Mouse (Mus musculus) heart, postnatal 36 days (tissue): Measurements from ENCODE around the gene Sphkap. TPM values are rescaled to one million over a fixed set of nuclear protein-coding genes. Genes with fewer than 3 reads are reported as not detected.

ENCODE experiments used
- DNase-seq, 2 experiments: peaks; one replicate each; pipeline ENCODE4 v3.0.0; 2021 to 2022
- intact Hi-C: fragments of 180-260 bp; cut with DNase I; formaldehyde crosslinking; loops from one replicate; pipeline ENCODE4 v1.15.1; 2025
- total RNA-seq, 2 experiments: library from RNA; stranded (reverse); gene quantifications; 2 replicates each; pipeline ENCODE4 v1.2.3; 2021

Sphkap gene
- under 1 TPM; 0.36 to 0.68 TPM for total RNA-seq

DNA sequence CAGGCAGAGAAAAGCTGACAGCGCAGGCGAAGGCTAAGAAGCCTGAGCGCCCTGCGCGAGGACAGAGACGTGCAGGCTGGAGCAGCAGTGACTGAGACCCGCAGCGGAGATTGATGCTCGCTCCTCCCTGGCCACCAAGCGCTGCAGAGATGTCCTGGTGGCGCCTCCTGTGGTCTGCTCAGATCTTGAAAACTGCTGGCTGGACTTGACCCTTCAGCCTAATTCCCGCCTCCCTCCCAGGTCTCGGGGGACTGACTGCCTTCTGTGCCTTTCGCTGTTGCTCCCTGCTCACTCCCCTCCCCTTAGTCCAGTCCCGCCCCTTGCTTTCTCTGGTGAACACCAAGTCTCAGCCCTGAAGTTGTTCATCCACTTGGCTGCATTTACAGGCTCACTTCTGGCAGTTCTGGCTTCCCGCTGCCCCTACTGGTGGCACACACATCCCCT is at the start of gene Sphkap:
TSS of gene Sphkap (minus strand) at position 180 of the 444 bp plus-strand sequence.
- intact Hi-C loops = loop anchor here (5.0 kb wide), 2 partner anchors 186 to 309 kb away; no protein-coding TSS in a partner anchor
- DNase-seq = peak; percentile 22 to 35

DNA sequence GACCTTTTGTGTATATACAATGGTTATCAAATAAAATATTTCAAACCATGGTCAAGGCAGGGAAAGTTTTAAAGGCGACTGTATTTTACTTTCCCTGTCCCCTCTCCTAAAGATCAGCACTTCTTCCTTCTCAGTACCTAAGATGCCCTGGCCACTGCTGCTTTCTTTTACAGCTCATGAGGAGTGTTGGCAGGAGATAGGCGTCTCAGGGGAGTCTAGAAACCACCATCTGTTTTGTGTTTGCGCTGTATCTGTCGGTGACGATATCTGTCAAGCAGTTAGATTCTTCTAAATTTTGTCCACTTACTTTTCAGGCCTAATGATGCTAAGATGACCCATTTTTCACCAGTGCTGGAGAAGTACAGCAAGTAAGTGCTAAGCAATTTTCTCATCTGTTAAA is 43.3 kb upstream of the Sphkap start:
- intact Hi-C loops = no loop called here
- DNase-seq = peak in 1 of 2 experiments; percentile 7

DNA sequence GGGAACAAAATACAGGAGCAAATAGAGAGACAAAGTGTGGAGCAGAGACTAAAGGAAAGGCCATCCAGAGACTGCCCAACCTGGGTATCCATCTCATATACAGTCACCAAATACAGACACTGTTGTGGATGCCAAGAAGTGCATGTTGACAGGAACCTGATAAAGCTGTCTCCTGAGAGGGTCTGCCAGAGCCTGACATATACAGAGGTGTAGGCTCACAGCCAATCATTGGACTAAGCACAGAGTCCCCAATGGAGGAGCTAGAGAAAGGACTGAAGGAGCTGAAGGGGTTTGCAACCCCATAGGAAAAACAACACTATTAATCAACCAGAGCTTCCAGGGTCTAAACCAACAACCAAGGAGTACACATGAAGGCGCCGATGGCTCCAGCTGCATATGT is 32.4 kb upstream of the Sphkap start:
- intact Hi-C loops = no loop called here

DNA sequence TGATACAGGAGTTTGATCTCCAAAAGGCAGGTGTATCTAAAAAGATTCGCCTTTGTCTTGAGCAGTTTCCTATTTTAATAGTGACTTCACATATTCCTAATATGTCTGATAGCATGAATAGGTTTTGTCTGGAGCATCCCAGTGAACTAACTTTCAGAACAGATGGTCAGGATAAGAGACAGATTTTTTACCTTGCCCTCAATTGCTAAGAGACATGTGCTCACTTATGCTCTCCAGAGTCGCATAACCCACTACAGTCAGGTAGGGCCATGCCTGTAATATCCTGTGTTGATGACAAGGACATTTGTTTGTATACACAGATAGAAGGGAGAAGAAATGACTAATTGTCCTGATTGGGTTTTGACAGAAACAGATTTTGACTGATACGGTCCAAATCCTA is 25.9 kb upstream of the Sphkap start:
- DNase-seq = no peak
- intact Hi-C loops = no loop called here

More for the DNA sequence above, 32.4 kb upstream of the Sphkap start:
- DNase-seq = no peak

DNA sequence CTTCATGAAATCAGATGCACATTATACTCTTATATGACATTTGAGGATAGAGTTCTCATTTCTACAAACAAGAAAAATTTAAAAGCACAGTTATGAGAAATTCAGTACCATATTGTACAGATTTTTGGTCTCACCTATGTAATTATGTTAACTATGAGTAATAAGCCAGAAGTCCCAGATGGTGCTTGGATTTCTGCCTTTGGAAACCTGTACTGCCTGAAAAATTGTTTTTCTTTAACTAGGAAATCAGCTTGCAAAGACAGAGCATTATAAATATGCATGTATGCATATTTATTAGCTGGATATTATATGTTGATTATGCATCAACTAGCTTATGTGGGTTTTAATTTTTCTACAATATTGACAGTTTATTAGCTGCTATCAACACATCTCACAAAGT is 21.9 kb upstream of the Sphkap start:
- intact Hi-C loops = loop anchor here (5.0 kb wide), 1 partner anchor 197 kb away; no protein-coding TSS in a partner anchor
- DNase-seq = no peak

DNA sequence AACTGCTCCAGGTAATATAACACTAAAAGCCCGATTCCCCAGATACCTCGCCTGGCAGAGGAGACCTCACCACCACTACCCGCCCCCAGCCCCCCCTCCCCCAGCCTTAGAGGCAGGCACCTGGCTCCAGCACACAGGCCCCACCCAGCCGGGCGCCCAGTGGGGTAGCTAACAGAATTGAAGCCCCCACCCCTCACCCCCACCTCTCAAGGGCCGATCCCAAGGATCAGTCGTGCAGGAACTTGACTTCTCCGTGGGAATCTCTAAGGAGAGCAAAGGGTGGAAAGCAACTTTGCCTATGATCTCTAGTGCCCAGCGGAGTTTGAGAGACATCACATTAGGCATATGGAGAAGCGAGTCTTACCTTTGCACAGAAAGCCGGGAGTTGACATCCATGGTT is 384 bp downstream of the Sphkap start:
- intact Hi-C loops = loop anchor here (5.0 kb wide), 2 partner anchors 185 to 310 kb away; no protein-coding TSS in a partner anchor
- no peak for DNase-seq

DNA sequence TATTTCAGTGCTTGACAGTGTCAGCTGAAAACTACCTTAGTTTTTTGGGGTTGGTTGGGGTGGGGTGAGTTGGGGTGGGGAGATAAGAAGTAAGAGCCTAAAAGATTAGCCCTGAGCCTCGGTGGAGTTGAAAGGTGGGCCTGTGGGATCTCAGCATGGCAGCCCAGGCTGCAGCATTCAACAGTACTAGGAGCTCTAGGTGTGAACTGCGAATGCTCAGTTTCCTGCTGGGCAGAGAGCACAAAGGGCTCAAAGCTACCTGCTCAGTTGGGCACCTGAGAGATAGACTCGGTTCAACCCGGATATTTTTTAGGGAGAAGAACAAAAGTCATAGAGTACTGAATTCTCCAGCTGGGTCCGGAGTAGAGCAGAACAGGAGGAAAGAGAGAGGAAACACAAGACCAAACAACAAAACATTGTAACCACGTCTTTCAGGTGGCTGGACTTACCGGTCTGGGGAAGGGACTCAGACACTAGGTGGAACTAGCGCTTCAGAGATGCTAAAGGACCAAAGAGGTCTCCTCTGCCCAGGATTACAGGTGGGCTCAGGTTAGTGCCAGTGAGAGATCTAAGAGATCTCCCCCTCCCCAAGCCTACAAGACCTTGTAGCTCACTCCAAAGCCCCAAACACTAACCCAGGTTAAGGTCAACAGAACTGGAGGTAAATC is 984 bp downstream of the Sphkap start:
- intact Hi-C loops = loop anchor here (5.0 kb wide), 2 partner anchors 185 to 310 kb away; no protein-coding TSS in a partner anchor
- no peak for DNase-seq

DNA sequence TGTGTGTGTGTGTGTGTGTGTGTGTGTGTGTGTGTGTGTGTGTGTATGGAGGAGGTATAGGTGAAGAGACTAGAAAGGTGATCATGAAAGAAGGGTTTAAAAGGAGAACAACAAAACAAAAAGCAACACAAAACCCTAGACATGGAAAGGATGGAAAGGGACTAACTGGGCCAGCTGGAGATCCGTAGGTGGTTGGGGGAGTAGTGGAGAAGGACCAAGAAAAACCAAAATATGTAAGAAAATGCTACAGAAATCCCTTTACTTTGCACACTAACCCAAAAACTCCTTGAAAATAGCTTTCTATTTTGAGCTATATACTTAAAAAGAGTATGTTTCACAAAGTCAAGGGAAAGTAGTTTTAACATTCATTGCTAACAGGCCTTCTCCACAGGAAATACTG is 6.9 kb downstream of the Sphkap start:
- intact Hi-C loops = no loop called here
- DNase-seq = no peak

DNA sequence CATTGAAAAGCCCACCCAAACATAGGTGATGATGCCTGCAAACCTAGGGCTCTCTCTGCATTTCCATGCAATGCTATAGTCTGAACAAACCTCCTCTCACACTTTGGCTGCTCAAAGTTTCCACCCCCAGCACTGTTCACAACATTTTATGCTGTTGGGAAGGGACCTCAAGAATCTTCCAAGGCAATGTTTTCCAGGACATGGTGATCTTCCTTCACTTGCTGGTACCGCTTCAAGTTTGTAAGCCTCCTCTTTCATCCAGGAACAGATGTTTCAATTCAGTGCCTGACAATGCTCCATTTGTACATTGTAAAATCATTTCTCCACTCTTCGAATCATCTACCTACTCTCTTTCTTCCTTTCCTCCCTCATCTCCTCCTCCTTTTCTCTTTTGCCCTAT is 11.7 kb downstream of the Sphkap start:
- no peak for DNase-seq
- intact Hi-C loops = no loop called here

DNA sequence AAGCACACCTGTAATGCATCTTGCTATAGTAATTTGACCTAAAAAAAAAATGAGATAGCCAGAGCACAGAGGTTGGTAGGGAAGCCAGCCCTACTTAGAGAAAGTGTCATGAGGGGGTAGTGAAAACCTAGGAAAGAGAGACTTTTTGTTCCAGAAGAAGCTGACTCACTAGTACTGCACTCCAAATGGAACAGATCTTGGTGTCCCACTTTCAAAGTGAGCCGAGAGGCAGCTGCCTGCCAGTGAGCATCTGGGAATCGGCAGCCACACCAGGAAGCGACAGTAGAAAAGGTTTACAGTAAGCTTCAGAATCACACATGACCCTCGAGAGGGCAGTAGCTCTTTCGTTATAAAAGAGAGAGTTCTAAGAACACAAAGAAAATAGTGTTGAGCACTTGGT is 12.4 kb downstream of the Sphkap start:
- intact Hi-C loops = no loop called here
- peak; percentile 5 to 21 for DNase-seq

DNA sequence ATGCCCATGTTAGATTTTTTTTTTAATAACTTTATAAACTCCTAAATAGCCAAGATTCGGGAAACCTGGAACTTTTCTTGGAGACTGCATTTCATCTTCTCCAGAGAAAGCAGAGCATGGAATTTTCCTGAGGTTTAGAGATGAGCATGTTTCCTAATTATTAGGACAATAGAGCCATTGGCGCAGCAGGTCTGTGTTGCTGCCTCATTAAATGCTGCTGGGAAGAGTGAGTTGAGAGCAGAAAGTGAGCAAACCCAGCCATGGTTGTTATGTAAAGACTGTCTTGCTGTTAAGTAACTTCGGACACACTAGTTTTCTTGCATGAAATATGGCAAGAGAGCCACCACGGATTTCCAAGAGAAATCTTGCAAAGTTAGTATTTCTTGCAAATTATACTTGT is 18.6 kb downstream of the Sphkap start:
- intact Hi-C loops = no loop called here
- no peak for DNase-seq

DNA sequence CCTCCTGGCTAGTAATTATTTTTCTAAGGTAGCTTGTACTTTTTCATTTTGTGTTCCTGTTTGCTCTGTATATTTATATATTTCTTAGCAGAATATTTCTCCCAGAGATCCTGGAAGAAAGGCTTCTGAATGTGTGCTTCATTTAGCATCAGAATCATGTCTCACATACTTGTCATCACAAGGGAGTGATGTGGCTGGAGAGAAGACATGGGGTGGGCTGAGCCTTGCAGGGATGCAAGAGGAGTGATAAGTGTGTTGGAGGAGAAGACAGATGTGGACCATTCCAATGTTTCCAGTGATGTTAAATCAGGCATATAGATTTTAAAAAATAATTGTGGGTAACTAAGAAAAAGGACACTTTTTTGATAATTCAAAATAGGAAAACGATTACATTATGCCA is 30.6 kb downstream of the Sphkap start:
- intact Hi-C loops = no loop called here
- DNase-seq = no peak

DNA sequence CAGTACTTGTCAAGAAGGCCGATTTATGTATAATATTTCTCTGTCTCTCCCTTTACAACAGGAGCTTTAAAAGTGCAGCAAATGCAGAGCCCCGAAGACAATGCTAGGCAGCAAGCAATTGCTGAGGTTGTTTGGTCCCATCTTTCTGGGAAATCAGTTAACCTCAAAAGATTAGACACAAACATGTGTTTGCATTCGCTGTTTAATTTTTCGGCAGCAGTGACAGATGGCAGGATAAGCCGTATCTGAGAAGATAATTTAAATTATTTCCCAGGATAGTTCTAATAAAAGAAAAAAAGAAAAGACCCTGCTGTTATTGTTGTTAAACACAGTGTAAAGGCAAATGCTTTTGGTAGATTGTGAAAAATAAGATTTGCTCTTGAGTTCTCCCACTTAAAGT is 41.5 kb downstream of the Sphkap start:
- intact Hi-C loops = no loop called here
- no peak for DNase-seq

DNA sequence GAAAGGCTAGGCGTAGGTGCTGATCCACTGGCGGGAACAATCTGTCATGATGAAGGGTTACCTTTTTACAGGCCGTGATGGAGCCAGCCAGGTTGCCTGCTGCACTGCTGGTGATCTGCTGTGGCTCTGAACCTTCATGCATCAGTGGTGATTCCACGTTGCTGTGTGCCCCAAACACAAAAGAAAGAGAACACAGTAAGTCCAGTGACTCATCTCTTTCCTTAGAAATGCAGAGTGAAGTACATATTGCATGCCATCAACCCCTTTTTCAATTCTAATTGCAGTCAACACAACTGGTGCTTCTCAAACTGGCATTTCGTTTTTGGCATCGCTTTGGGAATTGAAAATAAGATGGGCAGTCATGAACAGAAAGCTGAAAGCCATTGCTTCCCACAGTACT is 45.8 kb downstream of the Sphkap start:
- DNase-seq = no peak
- intact Hi-C loops = no loop called here

DNA sequence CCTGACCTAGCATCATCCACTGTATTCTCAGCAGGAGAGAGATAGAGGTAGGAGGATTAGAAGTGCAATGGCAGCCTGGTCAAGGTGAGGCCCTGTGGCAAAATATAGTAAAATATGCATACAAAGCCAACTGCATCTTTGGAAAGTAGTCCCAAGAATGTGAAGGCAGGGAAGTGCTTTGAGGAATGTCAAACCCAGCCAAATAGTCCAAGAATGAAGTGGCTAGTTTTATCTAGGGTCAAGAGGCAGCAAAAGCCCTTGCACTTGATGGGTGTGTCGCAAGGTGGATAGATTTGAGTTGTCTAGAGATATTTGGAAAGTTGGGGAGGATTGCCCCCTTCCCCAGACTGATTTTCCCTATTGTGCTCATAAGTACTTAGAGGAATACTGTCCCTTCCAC is 61.5 kb downstream of the Sphkap start:
- intact Hi-C loops = no loop called here
- DNase-seq = no peak

DNA sequence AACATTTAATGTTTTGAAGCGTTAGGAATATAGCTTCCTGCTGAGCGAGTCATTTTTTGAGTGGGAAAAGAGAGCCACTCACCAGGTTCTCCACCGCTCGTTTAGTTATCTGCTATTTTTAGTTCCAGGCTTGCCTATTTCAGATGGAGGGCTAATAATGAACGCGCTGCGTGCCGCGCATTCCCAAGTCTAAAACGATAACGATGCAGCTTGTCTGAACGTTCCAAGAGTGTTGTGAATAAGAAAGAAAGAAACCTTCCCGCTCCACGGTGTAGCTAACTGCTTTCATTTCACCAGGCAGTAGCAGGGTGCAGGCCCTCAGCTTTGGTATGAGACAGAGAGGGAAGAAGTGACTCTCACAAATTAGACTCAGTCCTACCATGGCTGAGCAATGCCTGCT is 62.4 kb downstream of the Sphkap start:
- intact Hi-C loops = no loop called here
- peak in 1 of 2 experiments; percentile 5 for DNase-seq

DNA sequence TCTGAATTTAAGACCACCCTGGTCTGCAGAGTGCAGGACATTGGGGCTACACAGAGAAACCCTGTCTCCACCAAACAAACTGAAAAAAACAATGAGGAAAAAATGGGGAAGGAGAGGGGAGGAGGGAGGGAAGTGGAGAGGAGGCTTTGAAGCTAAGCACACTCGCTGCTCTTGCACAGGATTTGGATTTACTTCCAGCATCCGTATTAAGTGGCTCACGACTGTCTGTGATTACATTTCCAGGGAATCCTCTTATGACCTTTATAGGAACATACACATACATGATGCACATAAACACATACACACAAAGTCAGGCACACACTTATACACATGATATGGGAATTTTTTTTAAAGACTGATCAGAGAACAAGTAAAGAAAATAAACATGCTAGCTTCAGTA is 62.9 kb downstream of the Sphkap start:
- intact Hi-C loops = no loop called here
- no peak for DNase-seq

DNA sequence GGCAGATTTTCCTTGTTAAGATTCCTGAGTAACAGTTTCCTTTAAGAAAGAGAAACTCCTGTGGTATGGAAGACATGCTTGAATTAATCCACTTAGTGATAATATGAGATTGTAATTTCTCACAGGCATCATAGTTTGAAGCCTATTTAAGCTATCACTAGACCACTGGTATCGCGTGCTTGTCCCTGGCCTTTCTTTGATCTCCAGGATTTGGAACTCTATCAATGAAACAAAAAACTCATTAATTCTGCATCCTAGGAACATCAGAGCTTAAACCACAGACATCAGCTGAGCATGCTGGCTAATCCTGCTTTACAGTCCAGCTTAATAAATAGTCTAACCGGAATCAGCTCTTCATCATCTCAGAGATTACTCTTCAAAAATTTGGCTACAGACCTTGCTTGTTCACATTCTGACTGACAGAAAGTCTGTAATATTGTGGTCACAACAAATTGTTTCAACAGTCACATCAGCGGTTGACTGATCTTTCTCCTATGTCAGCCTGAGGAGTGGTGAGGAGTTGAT is 65.2 kb downstream of the Sphkap start:
- intact Hi-C loops = no loop called here
- no peak for DNase-seq

DNA sequence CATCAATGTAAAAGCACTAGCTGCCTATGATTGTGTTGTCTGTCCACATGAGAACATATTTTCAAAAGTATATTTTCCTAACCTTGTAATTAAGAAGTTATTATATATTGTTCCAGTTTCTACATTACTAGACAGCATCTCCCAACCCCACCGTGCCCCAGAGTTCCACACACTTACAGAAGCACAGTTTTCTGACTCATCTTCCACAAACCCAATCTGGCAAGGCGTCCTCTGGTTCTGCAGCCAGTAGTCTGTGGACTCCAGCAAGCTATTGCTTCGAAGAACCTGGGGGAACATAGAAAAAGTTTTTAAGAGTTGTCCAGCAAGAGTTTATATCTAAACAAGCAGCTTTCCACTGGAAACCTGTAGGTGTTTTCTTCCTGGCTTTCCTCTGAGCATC is 68.6 kb downstream of the Sphkap start:
- intact Hi-C loops = no loop called here
- DNase-seq = no peak

DNA sequence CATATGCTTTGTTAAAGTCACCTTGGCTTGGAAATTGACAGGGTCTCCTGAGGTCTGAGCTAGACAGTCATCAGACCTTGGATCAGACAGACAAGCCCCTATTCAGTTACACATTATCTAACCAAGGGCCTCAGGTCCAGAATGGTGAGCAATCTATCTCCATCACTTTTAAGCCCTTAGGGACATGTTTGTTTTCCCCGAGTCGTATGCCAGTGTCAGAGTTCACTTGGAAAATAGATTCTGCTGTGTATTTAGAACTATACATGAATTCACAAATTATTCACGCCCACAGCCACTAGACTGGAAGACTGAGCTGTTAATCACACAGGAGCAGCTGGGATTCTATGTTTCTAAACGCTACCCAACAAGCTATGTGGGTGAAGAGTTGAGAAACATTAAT is 91.1 kb downstream of the Sphkap start:
- no peak for DNase-seq
- intact Hi-C loops = no loop called here

DNA sequence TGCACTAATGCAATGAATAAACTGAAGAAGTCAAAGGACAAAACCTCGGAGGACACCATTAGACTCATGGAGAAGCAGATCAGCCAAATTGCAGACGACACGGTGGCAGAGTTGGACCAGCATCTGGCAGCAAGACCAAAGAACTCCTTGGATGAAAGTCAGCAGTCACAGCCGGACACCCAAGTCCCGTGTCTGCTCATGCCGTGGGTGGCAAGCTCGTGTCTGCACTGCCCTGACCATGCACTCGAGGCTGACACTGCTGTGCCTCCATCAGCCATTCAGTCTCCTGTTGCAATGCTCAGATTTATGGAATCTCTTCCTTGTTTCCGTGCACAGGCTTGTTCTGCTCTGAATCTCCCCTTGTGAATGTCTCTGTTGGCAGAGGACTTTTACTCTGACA is 92.9 kb downstream of the Sphkap start:
- no peak for DNase-seq
- intact Hi-C loops = no loop called here

DNA sequence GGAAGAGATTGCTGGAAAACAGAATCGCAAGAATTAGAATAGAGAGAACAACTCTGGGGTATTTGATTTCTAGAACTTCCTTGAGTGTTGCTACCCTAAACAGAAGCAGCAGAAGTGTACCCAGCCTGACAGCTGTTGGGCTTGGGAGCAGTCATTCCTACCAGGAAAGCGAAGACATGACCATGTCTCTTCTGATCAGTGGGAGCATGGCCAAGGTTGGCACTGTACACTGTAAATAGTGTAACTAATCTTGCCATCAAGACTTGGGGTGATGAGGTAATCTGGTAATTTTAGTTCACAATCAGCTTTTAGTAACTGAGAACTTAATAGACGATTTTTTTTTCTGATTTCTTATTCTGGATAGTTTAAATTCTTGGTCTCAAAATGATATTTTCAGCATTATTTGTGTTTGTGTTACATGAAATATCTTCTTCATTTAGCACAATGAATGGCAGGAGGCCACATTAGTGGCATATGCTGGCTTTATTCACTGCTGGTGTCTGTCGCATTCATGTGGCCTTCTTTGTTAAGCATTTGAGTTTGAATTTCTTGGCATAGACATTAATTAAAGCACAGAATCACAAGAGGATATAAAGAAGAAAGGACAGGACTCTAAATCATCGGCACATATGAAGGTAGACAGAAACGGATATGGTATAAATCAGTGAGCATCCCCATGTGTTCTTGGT is 96.2 kb downstream of the Sphkap start:
- intact Hi-C loops = no loop called here
- no peak for DNase-seq
